Mouse (Mus musculus): Measurements from ENCODE around the gene Qrfp. TPM values are rescaled to one million over a fixed set of nuclear protein-coding genes. Genes with fewer than 3 reads are reported as not detected.
A peak's percentile ranks its signal among the peaks of the same experiment; 100 is the strongest.

Qrfp gene
- polyA plus RNA-seq, 1 experiment from 2014 or later: not detected

- 90% methylated on average over 5 of the region's 5 CpGs for WGBS
- peak overlapping the region; percentile 65 for H3K4me2 ChIP-seq (replicated peaks)
- H3K9me3 ChIP-seq (ENCODE audit: control insufficient read depth, low read length): no peaks in the 10 kb centered on the region
- no peak overlapping the region for H3K9ac ChIP-seq
- no peak overlapping the region for H3K27ac ChIP-seq
- ATAC-seq (ENCODE audit: low FRiP score) (no peak), DNase-seq (ENCODE audit: low spot score) (no peak)
- H3K4me3 ChIP-seq (replicated peaks; ENCODE audit: low read length): peak overlapping the region; percentile 72; the same call in 1 of the 2 replicates
- H3K36me3 ChIP-seq (replicated peaks; ENCODE audit: control insufficient read depth, insufficient read depth): no peaks in the 10 kb centered on the region
- H3K4me1 ChIP-seq (replicated peaks; ENCODE audit: control insufficient read depth, insufficient read depth, low read length): peaks cover 44% of the 10 kb centered on the region
- no peaks in the 10 kb centered on the region for H3K27me3 ChIP-seq (ENCODE audit: control insufficient read depth, insufficient read depth, low read length)
Observed at GRCm38 (mm10) chr2:31758966-31759365, 51.4 kb downstream of the Qrfp start.

GRCm38 (mm10) chr2:31757472-31757871 lies 52.9 kb downstream of the Qrfp start:
- Histone ChIP-seq H3K4me2 (replicated peaks) (no peak overlapping the region), H3K36me3 (replicated peaks; ENCODE audit: control insufficient read depth, insufficient read depth) (no peaks in the 10 kb centered on the region), H3K27me3 (ENCODE audit: control insufficient read depth, insufficient read depth, low read length) (no peaks in the 10 kb centered on the region), H3K4me1 (replicated peaks; ENCODE audit: control insufficient read depth, insufficient read depth, low read length) (peaks cover 31% of the 10 kb centered on the region), H3K9ac (no peak overlapping the region), H3K4me3 (replicated peaks; ENCODE audit: low read length) (no peak overlapping the region), H3K9me3 (ENCODE audit: control insufficient read depth, low read length) (no peaks in the 10 kb centered on the region), H3K27ac (no peak overlapping the region)
- no peak for DNase-seq (ENCODE audit: low spot score)
- ATAC-seq (ENCODE audit: low FRiP score): no peak

Other genes starting within 250 kb of the Qrfp start
- 43.6 and 45.2 TPM in 2 replicates for gene Fubp3, start 237.9 kb downstream of the Qrfp start, polyA plus RNA-seq (2014; fragmentation: Nextera tagmentation; extraction: Ambion mirVana)
- gene Prdm12, start 170.5 kb downstream of the Qrfp start, polyA plus RNA-seq (2014; fragmentation: Nextera tagmentation; extraction: Ambion mirVana): 0.50 and 0.89 TPM in 2 replicates
- 29.5 and 33.1 TPM in 2 replicates for gene Exosc2, start 139.9 kb downstream of the Qrfp start, polyA plus RNA-seq (2014; fragmentation: Nextera tagmentation; extraction: Ambion mirVana)
- 19.7 and 20.9 TPM in 2 replicates for gene Abl1, start 122.2 kb downstream of the Qrfp start, polyA plus RNA-seq (2014; fragmentation: Nextera tagmentation; extraction: Ambion mirVana)
- gene Fibcd1, start 35.4 kb upstream of the Qrfp start, polyA plus RNA-seq (2014; fragmentation: Nextera tagmentation; extraction: Ambion mirVana): 5.0 and 5.6 TPM in 2 replicates
- gene Lamc3, start 76.7 kb upstream of the Qrfp start, polyA plus RNA-seq (2014; fragmentation: Nextera tagmentation; extraction: Ambion mirVana): 4.9 and 6.1 TPM in 2 replicates
- gene Aif1l, start 139.6 kb upstream of the Qrfp start, polyA plus RNA-seq (2014; fragmentation: Nextera tagmentation; extraction: Ambion mirVana): 22.8 and 28.4 TPM in 2 replicates
- gene Nup214, start 163.9 kb upstream of the Qrfp start, polyA plus RNA-seq (2014; fragmentation: Nextera tagmentation; extraction: Ambion mirVana): 46.7 and 53.5 TPM in 2 replicates

Measured in hindbrain, embryonic 14.5 days (tissue).